In the genomic region with DNA sequence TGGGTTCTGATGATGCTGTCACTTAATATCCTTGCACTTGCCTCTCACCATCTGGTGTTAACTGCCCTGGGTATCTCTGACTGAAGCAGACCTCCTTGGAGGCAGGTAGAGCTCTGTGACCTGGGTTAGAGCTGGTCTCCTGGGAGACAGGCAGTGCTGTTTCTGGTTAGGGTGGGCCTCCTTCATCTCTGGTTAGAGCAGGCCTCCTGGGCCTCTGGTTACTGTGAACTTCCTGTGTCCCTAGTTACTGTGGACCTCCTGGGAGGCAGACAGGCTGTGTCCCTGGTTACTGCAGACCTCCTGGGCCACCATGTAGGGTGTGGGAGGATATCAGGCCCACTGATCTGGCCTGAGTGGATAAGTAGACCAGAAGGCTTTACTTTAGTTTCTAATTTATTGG, we compare ENCODE assay signal across 33 mouse cellular contexts.
"Had no signal": no experiment of that assay in that cellular context is flagged by ENCODE, and none has a peak within 500 bp of the region (broad histone marks: within the 10 kb centered on the region; RNA-seq: fewer than 3 reads in every experiment).

No protein-coding gene starts in this region.

- ATAC-seq: liver, embryonic 12.5 days; liver, postnatal 0 days; lung, postnatal 0 days; midbrain, embryonic 13.5 days; midbrain, embryonic 15.5 days; midbrain, embryonic 16.5 days had no signal

- DNase-seq: left cerebral cortex, postnatal 4 days; liver; liver, embryonic 13.5 days; liver, postnatal 0 days; lung, adult 18-20 months; lung, adult 2 months; lung, embryonic 14.5 days; lung, postnatal 10 days; lung, postnatal 14 days; lung, postnatal 36 days; lung, postnatal 4 days; midbrain, embryonic 14.5 days had no signal

- H3K27me3 ChIP-seq: limb, embryonic 12.5 days; limb, embryonic 13.5 days; limb, embryonic 15.5 days; liver, embryonic 12.5 days; liver, embryonic 13.5 days; liver, embryonic 15.5 days; lung, embryonic 15.5 days; megakaryocyte, embryonic 14.5 days; midbrain, embryonic 12.5 days; midbrain, embryonic 13.5 days; midbrain, embryonic 15.5 days; neural tube, embryonic 12.5 days; neural tube, embryonic 13.5 days had no signal

- H3K4me3 ChIP-seq: limb, embryonic 10.5 days; limb, embryonic 12.5 days; limb, embryonic 13.5 days; limb, embryonic 15.5 days; liver, embryonic 12.5 days; liver, embryonic 13.5 days; liver, embryonic 15.5 days; lung, embryonic 15.5 days; megakaryocyte, embryonic 14.5 days; midbrain, embryonic 10.5 days; midbrain, embryonic 12.5 days; midbrain, embryonic 13.5 days; midbrain, embryonic 15.5 days; myocyte; neural tube, embryonic 12.5 days; neural tube, embryonic 13.5 days had no signal

- H3K27ac ChIP-seq: limb, embryonic 10.5 days; limb, embryonic 12.5 days; limb, embryonic 13.5 days; limb, embryonic 15.5 days; liver, embryonic 12.5 days; liver, embryonic 13.5 days; liver, embryonic 14.5 days; liver, embryonic 15.5 days; lung, embryonic 15.5 days; macrophage; midbrain, embryonic 10.5 days; midbrain, embryonic 12.5 days; midbrain, embryonic 13.5 days; midbrain, embryonic 15.5 days; neural tube, embryonic 12.5 days; neural tube, embryonic 13.5 days had no signal

- H3K9ac ChIP-seq: limb, embryonic 12.5 days; limb, embryonic 13.5 days; limb, embryonic 15.5 days; liver, embryonic 12.5 days; liver, embryonic 13.5 days; liver, embryonic 14.5 days; liver, embryonic 15.5 days; liver, postnatal 0 days; lung, embryonic 14.5 days; lung, embryonic 15.5 days; midbrain, embryonic 12.5 days; midbrain, embryonic 13.5 days; midbrain, embryonic 15.5 days; neural tube, embryonic 12.5 days; neural tube, embryonic 13.5 days had no signal

- H3K9me3 ChIP-seq: limb, embryonic 10.5 days; limb, embryonic 12.5 days; limb, embryonic 13.5 days; limb, embryonic 15.5 days; liver, embryonic 12.5 days; liver, embryonic 13.5 days; liver, embryonic 15.5 days; lung, embryonic 15.5 days; megakaryocyte, embryonic 14.5 days; midbrain, embryonic 10.5 days; midbrain, embryonic 12.5 days; midbrain, embryonic 13.5 days; midbrain, embryonic 15.5 days; neural tube, embryonic 12.5 days; neural tube, embryonic 13.5 days had no signal

- H3K4me2 ChIP-seq: limb, embryonic 12.5 days; limb, embryonic 13.5 days; limb, embryonic 15.5 days; liver, embryonic 11.5 days; liver, embryonic 12.5 days; liver, embryonic 13.5 days; liver, embryonic 15.5 days; lung, embryonic 14.5 days; lung, embryonic 15.5 days; midbrain, embryonic 11.5 days; midbrain, embryonic 12.5 days; midbrain, embryonic 13.5 days; midbrain, embryonic 15.5 days; neural tube, embryonic 12.5 days; neural tube, embryonic 13.5 days had no signal
